Mouse (Mus musculus) heart, embryonic 16.5 days (tissue): ENCODE results near the gene Pdgfc. TPM values are rescaled to one million over a fixed set of nuclear protein-coding genes. Genes with fewer than 3 reads are reported as not detected.

Experiments
- ATAC-seq: fragments of 200-750 bp; cut with Nextera tagmentation; replicated peaks from 2 replicates; pipeline ENCODE4 v1.8.0; 2017; ENCODE audit warnings: moderate number of reproducible peaks; ENCODE audit not compliant: insufficient read depth, low FRiP score; ENCODE audit errors: extremely low read depth
- H3K27ac ChIP-seq: fragments of 300-500 bp; sonication (generic); 2 replicates; pipeline ENCODE4 v1.5.1; 2014; ENCODE audit warnings: mild to moderate bottlenecking, low read length, control low read depth, moderate library complexity
- H3K27me3 ChIP-seq: fragments of 300-500 bp; sonication (generic); 2 replicates; pipeline ENCODE4 v1.6.1; 2014; ENCODE audit warnings: low read length, mixed read lengths; ENCODE audit not compliant: control insufficient read depth, insufficient read depth
- H3K36me3 ChIP-seq: fragments of 300-500 bp; sonication (generic); 2 replicates; pipeline ENCODE4 v1.6.1; 2014; ENCODE audit not compliant: control insufficient read depth, insufficient read depth
- H3K4me1 ChIP-seq: fragments of 300-500 bp; sonication (generic); 2 replicates; pipeline ENCODE4 v1.6.1; 2014; ENCODE audit warnings: low read length, mixed read lengths; ENCODE audit not compliant: control insufficient read depth, insufficient read depth
- H3K4me2 ChIP-seq: fragments of 300-500 bp; sonication (generic); 2 replicates; pipeline ENCODE4 v1.6.1; 2014; ENCODE audit warnings: low read depth, mild to moderate bottlenecking, control low read depth, low read length
- H3K4me3 ChIP-seq: fragments of 300-500 bp; sonication (generic); 2 replicates; pipeline ENCODE4 v1.5.1; 2014; ENCODE audit warnings: mild to moderate bottlenecking, control low read depth, low read length
- H3K9ac ChIP-seq: fragments of 300-500 bp; sonication (generic); 2 replicates; pipeline ENCODE4 v1.6.1; 2014; ENCODE audit warnings: low read length, control low read depth
- H3K9me3 ChIP-seq: fragments of 300-500 bp; sonication (generic); replicated peaks from 2 replicates; pipeline ENCODE4 v1.6.1; 2016; ENCODE audit warnings: low read length; ENCODE audit not compliant: control insufficient read depth
- WGBS: fragments of 180-500 bp; shearing (Covaris S2); extraction: QIAGEN DNeasy Blood & Tissue Kit; methylation state at CpG from one replicate; pipeline ENCODE4 v1.1.7; 2014; 5-methylcytosine and 5-hydroxymethylcytosine counted together
- polyA plus RNA-seq: library from polyadenylated mRNA; unstranded; fragments of >200 nt; fragmentation: Nextera tagmentation; extraction: Ambion mirVana; gene quantifications from 2 replicates; pipeline ENCODE4 v1.2.1, GENCODE M21; 2015

The Pdgfc gene
- polyA plus RNA-seq, 1 experiment from 2014 or later = 3.4 TPM

DNA sequence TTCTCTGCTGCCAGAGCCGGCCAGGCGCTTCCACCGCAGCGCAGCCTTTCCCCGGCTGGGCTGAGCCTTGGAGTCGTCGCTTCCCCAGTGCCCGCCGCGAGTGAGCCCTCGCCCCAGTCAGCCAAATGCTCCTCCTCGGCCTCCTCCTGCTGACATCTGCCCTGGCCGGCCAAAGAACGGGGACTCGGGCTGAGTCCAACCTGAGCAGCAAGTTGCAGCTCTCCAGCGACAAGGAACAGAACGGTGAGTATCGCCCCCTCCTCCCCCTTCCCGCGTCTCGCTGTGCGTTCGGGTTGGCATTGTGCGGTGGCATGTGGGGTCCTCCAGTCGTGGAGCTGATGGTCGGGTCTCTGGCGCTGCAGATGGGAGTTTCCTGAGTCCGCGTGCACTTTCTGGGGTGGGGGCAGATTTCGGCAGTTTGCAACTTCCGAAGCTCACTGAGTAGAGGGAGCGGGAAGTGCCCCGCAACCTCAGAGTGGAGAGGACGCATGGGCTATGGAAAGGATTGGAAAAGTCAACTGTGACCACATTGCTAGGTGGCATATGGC lies 1.2 kb downstream of the Pdgfc start:
- 0 out of 2 replicates have a peak, but pooled peaks have one; percentile 40 for ATAC-seq
- H3K27ac ChIP-seq = no peak overlapping the region; the same call in 1 of the 2 replicates
- H3K9ac ChIP-seq = peak overlapping the region; percentile 78
- peak overlapping the region; percentile 68 for H3K4me3 ChIP-seq
- peak overlapping the region; percentile 72 for H3K4me2 ChIP-seq
- under 1% methylated on average over 34 of the region's 34 CpGs for WGBS
- no peaks in the 10 kb centered on the region for H3K9me3 ChIP-seq
- H3K27me3 ChIP-seq = no peaks in the 10 kb centered on the region
- no peaks in the 10 kb centered on the region for H3K36me3 ChIP-seq
- peaks cover 14% of the 10 kb centered on the region for H3K4me1 ChIP-seq

DNA sequence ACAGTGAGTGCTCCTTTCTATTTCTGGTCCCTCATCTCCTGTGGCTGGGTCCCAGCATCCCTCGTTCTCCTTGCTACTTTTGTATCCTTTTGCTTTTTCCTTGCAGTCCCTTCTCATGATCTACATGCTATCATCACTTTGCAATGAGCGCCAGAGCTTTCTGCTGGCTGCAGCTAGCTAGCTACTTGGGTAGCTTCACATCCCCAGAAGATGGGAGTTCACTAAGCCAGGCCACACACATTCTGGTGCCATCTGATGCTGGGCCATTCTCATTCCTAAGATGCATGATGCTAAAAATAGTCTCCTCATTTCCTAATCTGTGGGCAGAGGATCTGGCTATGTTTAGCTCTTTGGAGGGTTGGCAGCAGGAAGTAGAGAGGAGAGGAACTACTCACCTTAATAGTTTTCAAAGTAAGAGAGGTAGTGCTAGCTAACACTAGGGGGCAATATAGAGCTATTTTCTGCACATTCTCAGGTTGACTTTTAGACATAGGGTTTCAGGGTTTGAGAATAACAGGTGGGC lies 3.0 kb downstream of the Pdgfc start:
- no peaks in the 10 kb centered on the region for H3K9me3 ChIP-seq
- no peak overlapping the region for H3K27ac ChIP-seq
- 25% methylated on average over 2 of the region's 2 CpGs for WGBS
- 0 out of 2 replicates have a peak, but pooled peaks have one; percentile 18 for ATAC-seq
- no peaks in the 10 kb centered on the region for H3K36me3 ChIP-seq
- no peak overlapping the region for H3K9ac ChIP-seq
- H3K4me2 ChIP-seq = peak overlapping the region; percentile 20
- H3K4me1 ChIP-seq = peaks cover 14% of the 10 kb centered on the region
- H3K4me3 ChIP-seq = no peak overlapping the region
- H3K27me3 ChIP-seq = no peaks in the 10 kb centered on the region

DNA sequence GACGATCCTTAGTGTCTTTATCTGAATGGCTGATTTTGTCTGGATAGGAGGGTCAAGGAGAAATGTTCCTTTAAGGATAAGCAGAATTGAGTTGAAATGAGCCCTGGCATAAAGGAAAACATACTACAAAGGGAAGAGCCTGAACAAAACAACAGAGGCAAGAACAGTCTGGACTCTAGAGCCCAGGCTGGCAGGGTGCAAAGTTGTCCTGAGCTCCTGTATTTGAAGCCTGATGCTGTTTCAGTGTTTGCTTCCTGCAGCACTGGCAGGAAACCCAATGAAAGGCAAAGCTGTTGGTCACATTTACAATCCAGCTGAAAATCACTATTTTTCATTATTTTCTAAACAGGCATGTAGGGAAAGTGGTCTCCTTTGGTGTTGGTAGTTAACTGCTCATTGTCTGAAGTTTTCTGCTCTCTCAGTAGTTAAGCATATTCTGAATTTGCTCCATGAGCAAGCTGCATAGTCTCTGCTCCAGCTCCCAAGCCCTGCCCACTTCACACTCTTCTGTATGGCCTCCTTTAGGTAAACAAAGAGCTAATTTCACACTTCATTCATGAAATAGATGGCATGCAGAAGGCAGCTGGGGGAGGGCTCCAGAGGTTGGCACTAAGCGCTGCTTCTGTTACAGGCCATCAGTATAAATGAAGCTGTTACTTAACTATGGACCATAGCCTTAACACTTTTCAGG lies 8.6 kb downstream of the Pdgfc start:
- Histone ChIP-seq H3K4me1 (peaks cover 2% of the 10 kb centered on the region; the same call in 1 of the 2 replicates), H3K27ac (no peak overlapping the region), H3K4me3 (no peak overlapping the region), H3K4me2 (no peak overlapping the region), H3K36me3 (no peaks in the 10 kb centered on the region), H3K9me3 (no peaks in the 10 kb centered on the region), H3K9ac (no peak overlapping the region), H3K27me3 (no peaks in the 10 kb centered on the region)
- 67% methylated on average over 2 of the region's 2 CpGs for WGBS
- no peak for ATAC-seq

GRCm38 (mm10) chr3:81045344-81046050 lies 9.3 kb downstream of the Pdgfc start:
- WGBS = 66% methylated on average over 5 of the region's 5 CpGs
- H3K27ac ChIP-seq = no peak overlapping the region
- H3K27me3 ChIP-seq = no peaks in the 10 kb centered on the region
- no peaks in the 10 kb centered on the region for H3K36me3 ChIP-seq
- H3K4me1 ChIP-seq = peaks cover 2% of the 10 kb centered on the region; the same call in 1 of the 2 replicates
- ATAC-seq = no peak
- H3K9ac ChIP-seq = no peak overlapping the region
- H3K4me2 ChIP-seq = no peak overlapping the region
- H3K4me3 ChIP-seq = no peak overlapping the region
- no peaks in the 10 kb centered on the region for H3K9me3 ChIP-seq

DNA sequence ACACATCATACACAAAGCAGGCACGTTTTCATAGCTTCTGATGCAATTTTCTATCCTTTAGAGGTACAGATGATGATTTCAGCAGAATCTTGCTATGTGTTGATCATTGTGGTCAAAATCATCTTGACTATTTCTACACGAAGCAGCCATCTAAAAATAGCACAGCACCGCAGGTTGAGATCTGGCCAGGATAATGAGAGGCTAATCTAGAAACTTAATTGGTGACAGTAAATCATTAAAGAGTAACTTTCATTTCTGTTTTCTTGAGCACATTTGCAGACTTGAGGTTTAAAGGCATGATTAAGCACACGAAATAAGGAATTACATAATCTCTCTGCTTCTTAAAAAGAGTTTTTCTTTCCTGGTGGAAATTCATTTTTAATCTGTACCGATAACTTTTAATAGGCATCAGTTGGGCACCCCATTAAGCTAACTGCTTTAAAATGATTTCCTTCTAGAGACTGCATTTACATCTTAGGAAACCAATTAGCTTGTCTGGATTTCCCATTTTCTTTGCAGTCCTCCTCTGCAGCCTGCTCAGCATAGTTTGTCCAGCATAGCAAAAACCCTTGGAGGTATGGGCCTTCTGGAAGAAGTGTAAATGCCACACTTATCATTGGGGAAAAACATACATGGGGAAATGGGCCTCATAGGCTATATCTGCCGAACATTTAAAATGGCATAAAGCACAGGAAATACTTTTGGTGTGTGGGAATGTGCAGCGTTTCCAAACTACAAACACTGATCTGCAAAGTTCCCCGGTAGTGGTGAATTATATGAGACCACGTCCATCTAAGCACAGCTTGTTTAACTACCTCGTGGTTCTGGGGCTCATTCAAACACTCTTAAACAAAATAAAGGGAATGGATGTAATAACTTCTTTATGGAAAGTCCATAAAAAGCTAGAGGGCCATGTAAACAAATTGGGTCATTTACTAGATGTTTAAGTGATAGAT lies 10.7 kb downstream of the Pdgfc start:
- Histone ChIP-seq H3K9ac (no peak overlapping the region), H3K9me3 (no peaks in the 10 kb centered on the region), H3K27me3 (no peaks in the 10 kb centered on the region), H3K4me1 (peaks cover 2% of the 10 kb centered on the region; the same call in 1 of the 2 replicates), H3K4me3 (no peak overlapping the region), H3K36me3 (no peaks in the 10 kb centered on the region), H3K4me2 (no peak overlapping the region), H3K27ac (no peak overlapping the region)
- no peak for ATAC-seq
- 50% methylated on average over 10 of the region's 10 CpGs for WGBS

GRCm38 (mm10) chr3:81051522-81051921 lies 15.3 kb downstream of the Pdgfc start:
- Histone ChIP-seq H3K27ac (no peak overlapping the region), H3K4me2 (no peak overlapping the region), H3K36me3 (no peaks in the 10 kb centered on the region), H3K9me3 (no peaks in the 10 kb centered on the region), H3K4me3 (no peak overlapping the region), H3K4me1 (no peaks in the 10 kb centered on the region), H3K9ac (no peak overlapping the region), H3K27me3 (no peaks in the 10 kb centered on the region)
- no peak for ATAC-seq

DNA sequence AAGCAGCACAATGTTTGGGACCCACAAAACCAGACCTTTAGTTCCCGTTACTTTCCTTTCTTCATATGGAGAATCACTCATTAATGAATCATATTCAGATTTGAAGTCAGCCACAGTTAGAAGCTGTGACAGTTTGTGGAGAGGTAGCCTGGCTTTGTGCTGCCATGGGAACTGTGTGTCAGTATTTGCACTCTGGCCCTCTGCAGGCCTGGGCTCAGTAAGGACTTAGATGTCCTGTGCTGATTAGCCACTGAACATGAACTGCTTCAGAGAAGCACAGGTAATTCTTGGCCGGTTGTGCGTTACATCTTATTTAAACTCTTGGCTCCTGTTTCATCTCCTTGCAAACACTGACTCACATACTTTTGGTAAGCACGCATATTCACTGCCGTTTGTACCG lies 16.2 kb downstream of the Pdgfc start:
- Histone ChIP-seq H3K27me3 (no peaks in the 10 kb centered on the region), H3K9me3 (no peaks in the 10 kb centered on the region), H3K36me3 (no peaks in the 10 kb centered on the region), H3K4me2 (no peak overlapping the region), H3K4me3 (no peak overlapping the region), H3K9ac (no peak overlapping the region), H3K27ac (no peak overlapping the region), H3K4me1 (no peaks in the 10 kb centered on the region)
- no peak for ATAC-seq
- 81% methylated on average over 6 of the region's 6 CpGs for WGBS

DNA sequence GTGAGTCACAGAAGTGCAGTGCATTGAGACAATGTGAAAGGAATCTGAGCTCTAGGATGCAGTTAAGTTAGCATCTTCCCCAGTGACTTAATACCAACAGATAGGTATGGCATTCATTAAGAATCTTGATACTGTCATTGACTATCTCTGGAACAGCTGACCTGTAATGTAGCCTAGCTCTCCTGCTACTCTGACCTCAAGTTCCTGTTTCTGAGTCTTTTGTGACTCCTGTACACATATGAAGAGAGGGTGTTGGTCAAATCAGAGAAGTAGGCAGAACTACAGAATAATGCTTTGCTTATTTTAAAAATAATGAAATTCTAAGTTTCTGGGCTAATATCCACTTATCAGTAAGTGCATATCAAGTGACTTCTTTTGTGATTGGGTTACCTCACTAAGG lies 17.9 kb downstream of the Pdgfc start:
- Histone ChIP-seq H3K9ac (no peak overlapping the region), H3K4me2 (no peak overlapping the region), H3K27me3 (no peaks in the 10 kb centered on the region), H3K27ac (no peak overlapping the region), H3K4me3 (no peak overlapping the region), H3K36me3 (no peaks in the 10 kb centered on the region), H3K4me1 (no peaks in the 10 kb centered on the region), H3K9me3 (no peaks in the 10 kb centered on the region)
- ATAC-seq = no peak
